Mouse (Mus musculus) liver, postnatal 0 days (tissue): Measurements from ENCODE around the gene Dlg2. TPM values are rescaled to one million over a fixed set of nuclear protein-coding genes. Genes with fewer than 3 reads are reported as not detected.

Experiments
- ATAC-seq: fragments of 200-750 bp; cut with Nextera tagmentation; 2 replicates; pipeline ENCODE4 v1.8.0; 2017; ENCODE audit warnings: mild to moderate bottlenecking, moderate library complexity
- DNase-seq: peaks from one replicate; pipeline ENCODE4 v3.0.0-alpha.2; 2016
- H3K27ac ChIP-seq: fragments of 300-500 bp; sonication (generic); 2 replicates; pipeline ENCODE4 v1.5.1; 2014; ENCODE audit warnings: antibody characterized with exemption, moderate library complexity, mild to moderate bottlenecking, low read depth
- H3K27me3 ChIP-seq: fragments of 300-500 bp; sonication (generic); 2 replicates; pipeline ENCODE4 v1.6.1; 2014; ENCODE audit warnings: low read length, control low read depth, mixed read lengths; ENCODE audit not compliant: insufficient read depth
- H3K36me3 ChIP-seq: fragments of 300-500 bp; sonication (generic); replicated peaks from 2 replicates; pipeline ENCODE4 v1.6.1; 2014; ENCODE audit warnings: mild to moderate bottlenecking, control low read depth, low read length, moderate library complexity, mixed read lengths; ENCODE audit not compliant: insufficient read depth
- H3K4me1 ChIP-seq: fragments of 300-500 bp; sonication (generic); 2 replicates; pipeline ENCODE4 v1.6.1; 2014; ENCODE audit warnings: antibody characterized with exemption, mild to moderate bottlenecking, control low read depth; ENCODE audit not compliant: insufficient read depth
- H3K4me2 ChIP-seq: fragments of 300-500 bp; sonication (generic); 2 replicates; pipeline ENCODE4 v1.6.1; 2014; ENCODE audit warnings: low read depth, mild to moderate bottlenecking, low read length, moderate library complexity, mixed read lengths
- H3K4me3 ChIP-seq: fragments of 300-500 bp; sonication (generic); 2 replicates; pipeline ENCODE4 v1.5.1; 2014; ENCODE audit warnings: low read depth, low read length
- H3K9ac ChIP-seq: fragments of 300-500 bp; sonication (generic); replicated peaks from 2 replicates; pipeline ENCODE4 v1.6.1; 2014; ENCODE audit warnings: mild to moderate bottlenecking, moderate library complexity
- H3K9me3 ChIP-seq: fragments of 300-500 bp; sonication (generic); 2 replicates; pipeline ENCODE4 v1.6.1; 2016; ENCODE audit warnings: mild to moderate bottlenecking, control low read depth, low read length, mixed read lengths
- CTCF ChIP-seq: sonication (generic); IDR thresholded peaks from 2 replicates; pipeline ENCODE4 v1.5.1; 2016; ENCODE audit warnings: antibody characterized with exemption, low read depth
- EP300 ChIP-seq: IDR thresholded peaks from 2 replicates; pipeline ENCODE4 v1.6.1; 2016; ENCODE audit warnings: antibody characterized with exemption, low read depth, mild to moderate bottlenecking
- WGBS: fragments of 180-500 bp; shearing (Covaris S2); extraction: QIAGEN DNeasy Blood & Tissue Kit; methylation state at CpG from one replicate; pipeline ENCODE4 v1.1.7; 2014; ENCODE audit not compliant: insufficient replicate concordance; 5-methylcytosine and 5-hydroxymethylcytosine counted together
- polyA plus RNA-seq: library from polyadenylated mRNA; unstranded; fragments of >200 nt; fragmentation: Nextera tagmentation; extraction: Ambion mirVana; gene quantifications from 2 replicates; pipeline ENCODE4 v1.2.1, GENCODE M21; 2015

Dlg2 gene
- polyA plus RNA-seq, 1 experiment from 2014 or later, result 0.41 TPM

DNA sequence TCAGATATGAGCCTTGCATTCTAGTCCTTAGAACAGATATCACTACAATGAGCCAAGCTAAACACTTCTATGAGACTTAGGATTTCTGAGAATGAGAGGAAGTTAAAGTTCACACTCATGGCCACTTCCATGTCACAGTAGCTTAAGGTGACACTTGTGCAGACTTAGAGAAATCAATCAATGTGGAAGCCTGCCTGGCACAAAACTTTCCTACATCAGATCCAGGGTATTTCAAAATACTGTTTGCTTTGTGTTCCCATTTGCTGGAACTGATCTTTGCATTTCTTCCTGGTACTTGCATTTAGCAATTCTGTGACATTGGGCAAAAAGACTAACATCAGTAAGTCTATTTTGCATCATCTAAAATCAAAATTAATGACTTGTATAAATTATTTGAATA is 1091.0 kb downstream of the Dlg2 start:
- H3K4me2 ChIP-seq, result no peak overlapping the region
- DNase-seq (no peak), ATAC-seq (peak; percentile 50)
- TF ChIP-seq EP300 (no peak), CTCF (no peak)
- no peaks in the 10 kb centered on the region for H3K36me3 ChIP-seq
- no peaks in the 10 kb centered on the region for H3K4me1 ChIP-seq
- no peak overlapping the region for H3K4me3 ChIP-seq
- H3K27me3 ChIP-seq, result no peaks in the 10 kb centered on the region
- no peak overlapping the region for H3K27ac ChIP-seq
- no peaks in the 10 kb centered on the region for H3K9me3 ChIP-seq
- H3K9ac ChIP-seq, result no peak overlapping the region

- no peak for TF ChIP-seq EP300
- no peak for TF ChIP-seq CTCF
- Histone ChIP-seq H3K4me1 (no peaks in the 10 kb centered on the region), H3K4me2 (no peak overlapping the region), H3K9me3 (no peaks in the 10 kb centered on the region), H3K27me3 (no peaks in the 10 kb centered on the region), H3K27ac (no peak overlapping the region), H3K4me3 (no peak overlapping the region), H3K36me3 (no peaks in the 10 kb centered on the region), H3K9ac (no peak overlapping the region)
- DNase-seq (no peak), ATAC-seq (no peak)
- 81% methylated on average over 2 of the region's 2 CpGs for WGBS
These were observed 1094.5 kb downstream of the Dlg2 start for GRCm38 (mm10) chr7:91570969-91571368.

DNA sequence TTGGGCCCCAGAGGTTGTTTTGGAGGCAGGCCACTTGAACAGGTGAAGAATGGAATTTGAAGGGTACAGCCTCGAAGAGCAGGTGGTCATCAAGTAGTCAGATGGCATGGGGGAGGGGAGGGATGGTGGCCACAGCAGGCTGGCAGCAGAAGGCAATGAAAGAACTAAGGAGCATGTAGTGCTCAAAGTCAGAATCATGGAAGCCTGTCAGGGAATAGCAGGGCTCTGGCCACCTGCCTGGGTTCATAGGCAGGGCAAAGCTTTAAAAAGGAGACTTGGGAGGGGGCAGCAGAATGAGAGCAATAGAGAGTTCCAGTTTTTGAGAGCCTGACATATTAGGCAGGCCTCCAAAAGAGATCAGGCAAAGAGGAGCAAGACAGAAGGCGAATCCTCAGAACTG is 1096.2 kb downstream of the Dlg2 start:
- Histone ChIP-seq H3K4me2 (no peak overlapping the region), H3K36me3 (no peaks in the 10 kb centered on the region), H3K27me3 (no peaks in the 10 kb centered on the region), H3K4me3 (no peak overlapping the region), H3K9ac (no peak overlapping the region), H3K27ac (no peak overlapping the region), H3K4me1 (no peaks in the 10 kb centered on the region), H3K9me3 (no peaks in the 10 kb centered on the region)
- ATAC-seq (no peak), DNase-seq (no peak)
- WGBS, result 59% methylated on average over 2 of the region's 2 CpGs
- TF ChIP-seq CTCF (no peak), EP300 (no peak)

GRCm38 (mm10) chr7:91573321-91573720 is 1096.8 kb downstream of the Dlg2 start:
- H3K27me3 ChIP-seq, result no peaks in the 10 kb centered on the region
- TF ChIP-seq CTCF (no peak), EP300 (no peak)
- ATAC-seq, result no peak
- DNase-seq, result no peak
- no peak overlapping the region for H3K9ac ChIP-seq
- no peak overlapping the region for H3K4me3 ChIP-seq
- H3K9me3 ChIP-seq, result no peaks in the 10 kb centered on the region
- H3K4me2 ChIP-seq, result no peak overlapping the region
- no peaks in the 10 kb centered on the region for H3K4me1 ChIP-seq
- no peak overlapping the region for H3K27ac ChIP-seq
- no peaks in the 10 kb centered on the region for H3K36me3 ChIP-seq

DNA sequence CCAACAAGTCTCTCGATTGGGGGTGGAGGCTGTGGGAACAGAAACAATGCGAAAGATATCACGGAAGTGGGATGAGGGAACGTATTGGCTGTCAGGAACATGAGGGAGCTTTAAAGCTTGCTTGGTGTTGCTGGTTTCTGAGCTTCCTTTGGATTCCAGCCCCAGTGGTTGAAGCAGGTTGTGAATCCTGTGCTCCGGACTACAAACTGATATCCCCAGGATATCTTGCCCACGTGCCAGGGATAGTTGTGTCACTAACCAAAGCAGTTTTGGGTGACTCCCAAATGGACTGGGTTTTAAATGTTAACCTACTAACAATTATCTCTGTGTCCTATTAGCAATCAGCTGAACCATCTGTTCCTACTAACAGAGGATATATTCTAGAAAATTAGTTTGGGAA is 1099.7 kb downstream of the Dlg2 start:
- Histone ChIP-seq H3K36me3 (no peaks in the 10 kb centered on the region), H3K4me2 (no peak overlapping the region), H3K4me1 (no peaks in the 10 kb centered on the region), H3K9me3 (no peaks in the 10 kb centered on the region), H3K27me3 (no peaks in the 10 kb centered on the region), H3K4me3 (no peak overlapping the region), H3K27ac (no peak overlapping the region), H3K9ac (no peak overlapping the region)
- TF ChIP-seq EP300 (no peak), CTCF (no peak)
- WGBS, result 76% methylated on average over 6 of the region's 6 CpGs
- ATAC-seq, result no peak
- DNase-seq, result no peak

- Histone ChIP-seq H3K4me1 (no peaks in the 10 kb centered on the region), H3K9ac (no peak overlapping the region), H3K4me2 (no peak overlapping the region), H3K27ac (no peak overlapping the region), H3K36me3 (no peaks in the 10 kb centered on the region), H3K4me3 (no peak overlapping the region), H3K27me3 (no peaks in the 10 kb centered on the region), H3K9me3 (no peaks in the 10 kb centered on the region)
- 57% methylated on average over 2 of the region's 2 CpGs for WGBS
- ATAC-seq, result no peak
- DNase-seq, result no peak
- no peak for TF ChIP-seq EP300
- peak; percentile 50 for TF ChIP-seq CTCF
These were observed 1105.7 kb downstream of the Dlg2 start for GRCm38 (mm10) chr7:91582203-91582602.

DNA sequence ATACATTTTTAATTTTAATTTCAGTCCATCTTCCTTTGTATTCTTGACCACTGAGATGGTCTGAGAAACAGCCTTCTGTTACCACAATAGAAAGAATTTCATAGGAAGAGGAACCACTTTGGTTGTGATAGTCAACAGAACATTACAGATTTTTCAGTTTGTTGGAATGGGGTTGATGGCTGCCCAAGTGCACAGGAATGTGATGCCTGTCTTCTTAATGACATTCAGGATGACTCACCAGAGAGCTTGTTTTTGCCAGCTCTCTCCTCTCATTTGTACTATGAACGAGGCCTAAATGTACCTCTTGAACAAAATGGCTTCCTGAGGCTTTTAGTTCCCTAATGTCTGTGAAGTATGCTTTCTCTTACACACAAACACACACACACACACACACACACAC is 1107.1 kb downstream of the Dlg2 start:
- no peak for ATAC-seq
- H3K36me3 ChIP-seq, result no peaks in the 10 kb centered on the region
- H3K4me3 ChIP-seq, result no peak overlapping the region
- H3K27me3 ChIP-seq, result no peaks in the 10 kb centered on the region
- H3K9ac ChIP-seq, result no peak overlapping the region
- WGBS, result 43% methylated on average over 1 of the region's 1 CpGs
- TF ChIP-seq EP300, result no peak
- TF ChIP-seq CTCF, result no peak
- no peak for DNase-seq
- no peak overlapping the region for H3K27ac ChIP-seq
- no peaks in the 10 kb centered on the region for H3K4me1 ChIP-seq
- H3K9me3 ChIP-seq, result no peaks in the 10 kb centered on the region
- H3K4me2 ChIP-seq, result no peak overlapping the region
